Mouse (Mus musculus): ENCODE results near the gene Wdr26. TPM values are rescaled to one million over a fixed set of nuclear protein-coding genes. Genes with fewer than 3 reads are reported as not detected.

Gene Wdr26
- 45.9 and 51.2 TPM in 2 replicates for polyA plus RNA-seq (2016; fragmentation: Nextera tagmentation; extraction: Ambion mirVana)

DNA sequence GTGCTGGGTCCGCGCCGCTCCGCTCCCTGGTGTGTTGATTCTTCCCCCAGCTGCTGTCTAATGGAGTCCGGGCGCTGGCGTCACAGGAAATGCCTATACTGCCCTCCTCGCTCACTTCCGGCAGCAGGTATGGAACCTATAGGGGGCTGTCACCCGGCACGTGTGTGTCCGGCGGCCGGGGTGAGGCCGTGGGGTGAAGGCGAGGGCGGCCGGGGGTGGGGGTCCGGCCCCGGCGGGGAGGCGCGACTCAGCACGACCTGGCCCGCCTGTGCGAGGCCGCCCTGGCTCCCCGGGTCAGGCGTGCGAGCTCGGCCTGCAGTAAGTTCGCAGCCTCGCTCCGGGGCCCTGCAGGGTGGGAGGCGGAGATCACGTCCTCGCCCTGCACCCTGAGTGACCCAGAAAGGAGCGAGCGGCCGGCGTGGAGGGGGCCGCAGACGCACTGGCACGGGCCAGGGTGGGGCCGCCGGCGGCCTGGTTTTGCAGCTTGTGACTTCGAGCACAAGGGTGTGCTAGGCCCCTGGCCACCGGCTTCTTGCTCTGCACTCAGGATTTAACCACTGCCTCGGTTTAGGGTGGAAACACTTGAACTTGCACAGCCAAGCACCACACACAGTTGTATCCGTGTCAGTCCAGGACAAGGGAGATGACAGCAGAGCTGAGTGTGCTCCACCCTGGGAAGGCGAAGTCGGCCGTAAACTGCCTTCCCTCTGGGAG, at the start of gene Wdr26:
Wdr26 (minus strand) TSS at position 82 of the 714 bp plus-strand sequence.
- Histone ChIP-seq H3K4me3 (peak within 1 kb of the TSS; percentile 100), H3K9ac (peak within 1 kb of the TSS; percentile 99)
- peak; percentile 94 for ATAC-seq (ENCODE audit: low FRiP score, low read depth)

DNA sequence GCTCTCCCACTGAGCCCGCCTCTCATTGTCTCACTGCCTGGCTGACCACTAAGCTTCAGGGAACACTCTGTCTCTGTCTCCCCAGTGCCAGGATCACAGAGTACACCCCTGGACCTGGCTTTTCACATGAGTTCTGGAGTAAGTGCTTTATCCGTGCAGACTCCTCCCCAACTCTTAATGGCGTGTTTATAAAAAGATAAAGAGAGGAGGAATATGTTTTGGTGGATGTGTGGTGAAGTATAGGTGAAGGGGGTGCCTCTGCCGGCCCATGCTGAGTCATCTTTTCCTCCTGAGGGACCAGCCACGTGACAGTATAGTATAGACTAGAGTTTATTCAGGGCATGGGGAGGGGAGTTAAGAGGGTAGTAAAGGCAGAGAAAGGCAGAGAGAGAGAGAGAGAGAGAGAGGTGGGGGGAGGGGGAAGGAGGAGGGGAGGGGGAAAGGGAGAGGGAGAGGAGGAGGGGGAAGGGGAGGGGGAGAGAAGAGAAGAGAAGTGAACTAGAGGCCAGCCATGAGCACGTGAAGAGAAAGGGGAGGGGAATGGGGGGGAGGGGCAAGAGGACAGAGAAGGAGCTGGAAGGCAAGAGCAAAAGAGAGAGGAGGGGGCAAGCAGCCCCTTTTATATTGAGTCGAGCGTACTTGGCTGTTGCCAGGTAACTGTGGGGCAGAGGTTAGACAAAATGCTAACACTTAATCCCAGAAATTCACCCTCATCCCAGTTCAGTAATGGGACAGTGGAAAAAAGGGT, 49.3 kb upstream of the Wdr26 start:
- Histone ChIP-seq H3K4me2 (replicated peaks) (no peak overlapping the region), H3K9me3 (no peaks in the 10 kb centered on the region), H3K4me3 (no peak overlapping the region), H3K9ac (no peak overlapping the region), H3K27me3 (replicated peaks) (no peaks in the 10 kb centered on the region), H3K27ac (no peak overlapping the region), H3K36me3 (no peaks in the 10 kb centered on the region), H3K4me1 (peaks cover 17% of the 10 kb centered on the region)
- 35% methylated on average over 8 of the region's 8 CpGs for WGBS
- no peak for ATAC-seq (ENCODE audit: low FRiP score, low read depth)

More for the DNA sequence above, at the start of gene Wdr26:
- Histone ChIP-seq H3K27me3 (replicated peaks) (no peaks in the 10 kb centered on the region), H3K4me2 (replicated peaks) (peak within 1 kb of the TSS; percentile 94), H3K27ac (peak within 1 kb of the TSS; percentile 87), H3K36me3 (peaks cover 6% of the 10 kb centered on the region; the same call in 1 of the 2 replicates), H3K4me1 (peaks cover 25% of the 10 kb centered on the region), H3K9me3 (no peaks in the 10 kb centered on the region)
- under 1% methylated on average over 54 of the region's 54 CpGs for WGBS

DNA sequence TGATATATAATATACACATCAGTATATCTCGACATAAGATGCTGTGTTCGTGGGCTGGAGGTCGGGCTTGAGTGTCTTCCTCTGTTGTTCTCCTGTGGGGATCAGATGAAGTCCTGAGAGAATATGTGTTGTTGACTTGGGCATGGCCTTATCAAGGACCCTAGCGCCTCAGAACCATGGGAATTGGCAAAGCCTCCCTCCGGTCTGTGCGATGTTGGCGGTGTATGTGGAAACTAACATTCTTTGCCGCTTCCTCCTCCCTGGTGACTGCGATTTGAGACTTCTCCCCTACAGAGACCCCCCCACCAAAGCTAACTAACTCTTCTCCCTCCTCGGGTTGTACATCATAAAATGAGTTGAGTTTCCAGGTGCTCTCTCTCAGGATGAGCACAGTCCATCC, 48.6 kb upstream of the Wdr26 start:
- no peaks in the 10 kb centered on the region for H3K9me3 ChIP-seq
- H3K4me1 ChIP-seq: peaks cover 24% of the 10 kb centered on the region
- H3K27ac ChIP-seq: no peak overlapping the region
- no peak overlapping the region for H3K9ac ChIP-seq
- H3K4me3 ChIP-seq: no peak overlapping the region
- H3K36me3 ChIP-seq: no peaks in the 10 kb centered on the region
- no peak for ATAC-seq (ENCODE audit: low FRiP score, low read depth)
- WGBS: 92% methylated on average over 10 of the region's 10 CpGs
- no peaks in the 10 kb centered on the region for H3K27me3 ChIP-seq (replicated peaks)
- H3K4me2 ChIP-seq (replicated peaks): no peak overlapping the region

DNA sequence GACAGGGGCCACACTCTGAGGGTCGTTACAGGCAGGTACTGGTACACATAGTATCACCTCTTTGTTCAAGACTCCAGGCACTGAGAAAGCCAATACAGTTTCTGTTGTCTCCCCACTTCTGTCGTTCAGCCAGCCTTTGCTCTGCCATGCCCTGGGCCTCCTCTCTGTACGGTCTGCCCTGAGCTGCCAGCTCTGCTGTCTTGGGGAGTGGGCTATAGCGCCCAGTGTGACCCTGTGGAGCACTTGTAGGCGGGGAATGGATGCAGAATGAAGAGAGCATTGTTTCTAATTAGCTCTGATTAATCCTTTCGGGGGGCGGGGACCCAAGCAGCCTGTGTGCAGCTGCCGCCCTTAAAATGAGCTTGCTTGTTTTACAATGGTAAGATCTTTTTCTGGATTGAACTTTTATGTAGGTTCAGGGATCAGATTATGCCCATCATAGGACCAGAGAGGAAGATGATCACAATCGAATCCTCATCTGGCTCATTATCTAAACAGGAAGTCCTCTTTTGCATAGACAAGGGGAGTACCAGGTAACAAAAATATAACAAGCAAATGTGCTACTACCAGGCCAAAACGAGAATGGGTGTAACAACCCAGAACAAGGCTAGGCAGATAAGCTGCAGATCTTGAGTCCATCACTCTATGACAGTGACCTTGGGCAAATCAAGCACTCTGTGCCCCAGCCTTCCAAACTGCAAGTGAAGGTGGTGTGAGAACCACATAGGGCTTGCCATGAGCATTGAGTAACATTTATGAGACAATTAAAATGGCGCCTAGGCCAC, 48.0 kb upstream of the Wdr26 start:
- no peak overlapping the region for H3K4me3 ChIP-seq
- ATAC-seq (ENCODE audit: low FRiP score, low read depth): no peak
- no peak overlapping the region for H3K27ac ChIP-seq
- H3K4me2 ChIP-seq (replicated peaks): no peak overlapping the region
- H3K27me3 ChIP-seq (replicated peaks): no peaks in the 10 kb centered on the region
- H3K9me3 ChIP-seq: no peaks in the 10 kb centered on the region
- H3K9ac ChIP-seq: no peak overlapping the region
- peaks cover 25% of the 10 kb centered on the region for H3K4me1 ChIP-seq
- no peaks in the 10 kb centered on the region for H3K36me3 ChIP-seq
- 53% methylated on average over 11 of the region's 11 CpGs for whole genome bisulfite sequencing

DNA sequence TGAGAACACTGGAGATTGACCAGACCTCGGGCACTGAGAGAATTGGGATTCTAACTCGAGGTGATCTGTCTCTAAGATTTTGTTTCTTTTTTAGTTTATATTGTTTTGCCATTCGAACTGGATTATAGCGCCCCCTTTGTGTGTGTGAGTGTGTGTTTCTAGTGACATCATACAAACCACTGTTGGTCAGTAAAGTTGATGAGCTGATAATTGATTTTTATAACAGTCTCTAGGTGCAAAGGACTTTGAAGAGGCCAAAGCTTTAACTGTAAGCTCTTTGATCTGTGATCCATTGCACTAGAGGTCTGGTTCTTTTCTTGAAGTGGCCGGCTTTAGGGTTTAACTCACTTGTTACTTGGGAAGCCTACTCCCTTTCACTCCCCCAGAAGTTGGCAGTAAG, 47.3 kb upstream of the Wdr26 start:
- Histone ChIP-seq H3K27me3 (replicated peaks) (no peaks in the 10 kb centered on the region), H3K4me1 (peaks cover 30% of the 10 kb centered on the region), H3K27ac (no peak overlapping the region), H3K4me2 (replicated peaks) (no peak overlapping the region), H3K36me3 (no peaks in the 10 kb centered on the region), H3K9ac (no peak overlapping the region), H3K4me3 (no peak overlapping the region), H3K9me3 (no peaks in the 10 kb centered on the region)
- WGBS: 52% methylated on average over 5 of the region's 5 CpGs
- no peak for ATAC-seq (ENCODE audit: low FRiP score, low read depth)

DNA sequence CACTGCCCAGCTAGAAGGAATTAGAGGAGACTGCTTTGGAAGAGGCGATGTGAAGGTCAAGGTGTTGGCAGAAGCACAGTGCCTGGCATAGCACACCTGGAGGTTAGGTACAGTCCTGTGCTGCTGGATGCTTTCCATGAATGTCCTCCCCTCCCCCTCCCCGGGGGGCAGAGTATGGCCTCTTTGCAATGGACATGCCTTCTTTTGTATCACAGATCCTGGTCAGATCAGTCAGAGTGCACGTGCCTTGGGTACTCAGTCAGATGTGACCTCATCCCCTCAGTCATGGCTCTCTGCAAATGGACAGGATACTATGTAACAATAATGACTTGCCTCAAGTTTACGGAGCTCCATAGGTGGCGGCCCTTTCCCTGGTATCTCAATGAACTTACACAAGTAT, 46.8 kb upstream of the Wdr26 start:
- no peaks in the 10 kb centered on the region for H3K27me3 ChIP-seq (replicated peaks)
- H3K4me3 ChIP-seq: no peak overlapping the region
- no peaks in the 10 kb centered on the region for H3K9me3 ChIP-seq
- H3K27ac ChIP-seq: no peak overlapping the region
- no peak overlapping the region for H3K9ac ChIP-seq
- ATAC-seq (ENCODE audit: low FRiP score, low read depth): no peak
- H3K4me1 ChIP-seq: peaks cover 30% of the 10 kb centered on the region
- H3K36me3 ChIP-seq: no peaks in the 10 kb centered on the region
- no peak overlapping the region for H3K4me2 ChIP-seq (replicated peaks)
- WGBS: 82% methylated on average over 5 of the region's 5 CpGs

DNA sequence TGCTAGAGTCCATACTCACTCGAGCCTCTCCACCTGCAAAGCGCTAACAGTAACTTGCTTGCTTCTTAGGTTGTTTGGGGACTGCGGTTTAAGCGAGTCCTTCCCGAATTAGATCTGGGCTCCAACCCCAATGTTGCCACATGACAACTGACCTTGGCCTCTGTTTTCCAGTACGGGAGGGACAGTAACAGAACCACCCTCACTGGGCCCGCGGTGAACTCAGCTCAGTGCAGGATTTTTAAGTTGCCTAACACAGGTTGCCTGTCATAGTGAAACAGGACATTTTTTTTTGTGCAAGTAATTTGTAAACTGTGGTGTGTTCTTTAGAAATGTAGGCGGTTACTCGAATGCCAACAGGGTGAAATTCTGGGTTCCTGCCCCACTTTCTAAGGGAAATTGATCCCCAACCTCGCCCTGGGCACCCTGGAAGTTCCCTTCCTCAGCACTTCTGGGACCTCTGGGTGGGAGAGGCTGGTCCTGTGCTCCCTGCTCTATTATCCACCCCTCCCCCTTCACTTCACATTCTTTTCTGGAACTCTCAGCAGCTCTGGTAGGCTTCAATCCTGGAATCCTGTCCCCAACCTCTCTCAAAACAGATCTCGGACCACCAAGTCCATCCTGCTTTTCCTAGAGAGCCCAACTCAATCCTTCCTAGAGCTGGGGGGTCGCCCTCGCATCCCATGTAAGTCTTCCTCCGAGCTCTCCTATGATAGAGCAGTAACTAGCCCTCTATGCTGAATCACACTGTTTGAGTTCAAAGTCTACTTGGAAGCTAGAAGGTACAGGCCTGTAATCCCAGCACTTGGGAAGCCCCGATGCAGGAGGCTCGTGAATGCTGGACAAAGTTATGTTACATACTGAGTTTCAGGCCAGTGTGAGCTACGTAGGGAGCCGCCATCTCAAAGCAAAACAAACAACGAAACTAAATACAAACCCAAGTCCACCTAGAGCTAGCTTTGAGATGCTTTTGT, 46.1 kb upstream of the Wdr26 start:
- 76% methylated on average over 20 of the region's 20 CpGs for WGBS
- no peaks in the 10 kb centered on the region for H3K9me3 ChIP-seq
- H3K4me2 ChIP-seq (replicated peaks): no peak overlapping the region
- no peak overlapping the region for H3K9ac ChIP-seq
- ATAC-seq (ENCODE audit: low FRiP score, low read depth): no peak
- no peaks in the 10 kb centered on the region for H3K36me3 ChIP-seq
- H3K27me3 ChIP-seq (replicated peaks): no peaks in the 10 kb centered on the region
- no peak overlapping the region for H3K27ac ChIP-seq
- H3K4me3 ChIP-seq: no peak overlapping the region
- peaks cover 30% of the 10 kb centered on the region for H3K4me1 ChIP-seq

DNA sequence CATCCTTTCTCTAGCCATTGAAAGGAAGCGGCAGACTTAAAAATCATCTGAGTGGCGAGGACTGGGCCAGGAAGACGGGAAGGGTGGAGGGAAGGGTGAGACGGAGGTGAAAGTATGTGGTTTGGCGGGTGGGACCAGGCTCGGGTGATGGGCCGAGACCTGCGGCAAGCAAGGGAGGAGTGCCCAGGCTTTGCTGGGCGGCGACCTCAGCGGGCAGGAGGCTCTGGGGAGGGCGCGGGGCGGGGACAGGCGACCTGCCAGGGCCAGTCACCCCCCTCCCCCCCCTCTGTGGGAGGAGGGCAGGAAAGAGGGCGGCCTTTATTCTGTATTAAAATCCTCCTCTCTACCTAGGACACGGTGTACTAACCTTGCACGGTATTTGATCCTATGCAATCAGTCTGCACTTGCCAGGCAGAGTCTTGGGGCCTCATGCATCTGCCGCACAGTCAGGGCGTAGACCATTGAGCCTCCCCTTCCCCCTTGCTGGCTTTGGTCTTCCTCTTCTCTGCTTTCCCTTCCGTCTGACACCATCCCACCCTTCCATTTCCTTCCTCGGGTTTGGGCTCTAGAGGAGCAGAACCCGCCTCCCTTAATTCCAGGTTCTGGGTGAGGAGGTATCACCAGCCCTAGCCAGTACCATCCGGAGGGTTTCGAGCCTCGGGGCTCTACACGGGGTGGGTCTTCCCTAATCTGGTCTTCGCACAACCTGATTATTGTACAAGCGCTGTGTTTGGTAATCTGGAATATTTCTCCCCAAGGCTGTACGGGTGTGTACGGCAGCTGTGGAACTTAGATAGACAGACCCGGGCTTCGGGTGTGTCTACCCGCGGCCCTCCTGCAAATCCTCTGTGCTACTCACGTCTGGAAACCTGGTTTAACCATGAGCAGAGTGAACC, 45.1 kb upstream of the Wdr26 start:
- peak overlapping the region; percentile 35 for H3K4me3 ChIP-seq
- WGBS: 24% methylated on average over 36 of the region's 36 CpGs

DNA sequence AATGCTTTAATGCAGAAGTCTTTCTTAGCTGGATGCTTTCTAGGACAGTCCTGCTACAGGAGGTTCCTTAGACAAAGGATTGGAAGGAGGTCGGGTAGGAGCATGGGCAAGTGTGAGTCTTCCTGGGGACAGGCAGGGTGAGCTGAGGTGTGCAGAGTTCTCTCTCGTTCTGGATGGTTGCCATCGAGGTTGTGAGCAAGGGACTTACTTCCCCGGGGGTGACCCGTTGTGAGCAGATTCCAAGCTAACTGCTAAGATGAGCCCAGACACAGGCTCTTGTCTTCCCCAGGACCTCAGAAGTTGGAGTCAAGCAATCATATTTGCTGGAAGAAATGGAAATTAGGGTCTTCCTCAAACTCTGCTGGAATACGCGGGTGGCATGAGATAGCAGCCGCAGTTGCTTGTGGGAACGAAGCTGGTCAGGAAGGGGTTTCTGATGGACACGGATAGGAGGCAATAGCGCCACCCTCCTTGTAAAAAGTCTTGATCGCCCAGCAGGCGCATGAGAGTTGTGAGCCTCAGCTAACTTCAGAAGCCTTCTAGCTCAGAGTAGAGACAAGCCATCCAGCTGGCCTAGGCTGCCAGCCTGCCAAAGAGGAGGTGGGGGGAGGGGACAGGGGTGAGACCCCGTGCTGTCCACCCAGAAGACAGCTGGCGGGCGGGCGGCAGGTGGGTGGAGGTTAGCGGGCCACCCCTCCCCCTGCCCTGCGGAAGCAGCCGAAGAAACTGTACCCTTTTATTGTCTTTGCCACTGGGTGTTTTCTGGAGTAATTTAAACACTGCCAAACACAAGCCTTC, 44.3 kb upstream of the Wdr26 start:
- Histone ChIP-seq H3K36me3 (no peaks in the 10 kb centered on the region), H3K9ac (peak overlapping the region; percentile 47), H3K4me2 (replicated peaks) (peak overlapping the region; percentile 83), H3K4me1 (peaks cover 30% of the 10 kb centered on the region), H3K9me3 (no peaks in the 10 kb centered on the region), H3K27me3 (replicated peaks) (no peaks in the 10 kb centered on the region), H3K4me3 (peak overlapping the region; percentile 35), H3K27ac (no peak overlapping the region)
- ATAC-seq (ENCODE audit: low FRiP score, low read depth): peak; percentile 86
- 4% methylated on average over 20 of the region's 20 CpGs for WGBS

More for the DNA sequence above, 45.1 kb upstream of the Wdr26 start:
- Histone ChIP-seq H3K36me3 (no peaks in the 10 kb centered on the region), H3K9ac (peak overlapping the region; percentile 47), H3K27me3 (replicated peaks) (no peaks in the 10 kb centered on the region), H3K27ac (no peak overlapping the region), H3K9me3 (no peaks in the 10 kb centered on the region), H3K4me2 (replicated peaks) (peak overlapping the region; percentile 83), H3K4me1 (peaks cover 30% of the 10 kb centered on the region)
- peak; percentile 57 for ATAC-seq (ENCODE audit: low FRiP score, low read depth)

DNA sequence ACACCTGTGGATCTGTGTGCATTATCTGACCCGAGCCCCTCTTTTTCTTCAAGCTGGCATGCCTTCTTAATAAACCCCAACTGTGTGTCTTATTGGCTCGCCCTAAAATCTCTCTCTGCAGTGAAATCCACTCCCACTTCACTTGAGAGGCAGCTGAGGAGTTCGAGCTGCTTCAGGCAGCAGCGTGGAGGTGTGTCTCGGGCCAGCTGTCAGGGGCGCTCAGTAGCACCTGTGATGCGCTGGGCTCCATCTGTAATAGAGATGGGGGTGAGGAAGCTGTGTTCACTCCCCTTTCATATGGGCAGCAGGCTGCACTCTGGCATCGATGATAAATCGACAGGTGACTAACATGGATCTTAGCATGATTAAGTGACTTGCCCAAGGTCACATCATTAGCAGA, 43.6 kb upstream of the Wdr26 start:
- Histone ChIP-seq H3K36me3 (no peaks in the 10 kb centered on the region), H3K4me2 (replicated peaks) (peak overlapping the region; percentile 83), H3K4me3 (no peak overlapping the region), H3K9ac (no peak overlapping the region), H3K27me3 (replicated peaks) (no peaks in the 10 kb centered on the region), H3K9me3 (no peaks in the 10 kb centered on the region), H3K4me1 (peaks cover 30% of the 10 kb centered on the region), H3K27ac (no peak overlapping the region)
- no peak for ATAC-seq (ENCODE audit: low FRiP score, low read depth)
- 69% methylated on average over 9 of the region's 9 CpGs for WGBS
